Mouse (Mus musculus) liver, embryonic 11.5 days (tissue): ENCODE measurements around the gene Foxo3. TPM values are rescaled to one million over a fixed set of nuclear protein-coding genes. Genes with fewer than 3 reads are reported as not detected.
A peak's percentile ranks its signal among the peaks of the same experiment; 100 is the strongest.

Source experiments
- ATAC-seq: fragments of 200-750 bp; cut with Nextera tagmentation; replicated peaks from 2 replicates; pipeline ENCODE4 v1.8.0; 2017; ENCODE audit warnings: moderate number of reproducible peaks, mild to moderate bottlenecking, moderate TSS enrichment, moderate library complexity; ENCODE audit not compliant: low FRiP score
- DNase-seq: peaks from one replicate; pipeline ENCODE4 v3.0.0-alpha.2; 2017; ENCODE audit warnings: low spot score
- H3K27ac ChIP-seq: fragments of 300-500 bp; sonication (generic); 2 replicates; pipeline ENCODE4 v1.5.1; 2014; ENCODE audit warnings: mild to moderate bottlenecking, low read depth, low read length, control low read depth
- H3K27me3 ChIP-seq: fragments of 300-500 bp; sonication (generic); replicated peaks from 2 replicates; pipeline ENCODE4 v1.6.1; 2014; ENCODE audit warnings: low read length, mixed read lengths; ENCODE audit not compliant: control insufficient read depth, insufficient read depth
- H3K36me3 ChIP-seq: fragments of 300-500 bp; sonication (generic); 2 replicates; pipeline ENCODE4 v1.6.1; 2014; ENCODE audit warnings: mild to moderate bottlenecking, low read length, moderate library complexity, mixed read lengths; ENCODE audit not compliant: control insufficient read depth, insufficient read depth
- H3K4me1 ChIP-seq: fragments of 300-500 bp; sonication (generic); replicated peaks from 2 replicates; pipeline ENCODE4 v1.6.1; 2014; ENCODE audit warnings: low read length, mixed read lengths; ENCODE audit not compliant: control insufficient read depth, insufficient read depth
- H3K4me2 ChIP-seq: fragments of 300-500 bp; sonication (generic); 2 replicates; pipeline ENCODE4 v1.6.1; 2014; ENCODE audit warnings: mild to moderate bottlenecking, control low read depth, moderate library complexity
- H3K4me3 ChIP-seq: fragments of 300-500 bp; sonication (generic); 2 replicates; pipeline ENCODE4 v1.5.1; 2014; ENCODE audit warnings: low read depth, low read length, control low read depth
- H3K9ac ChIP-seq: fragments of 300-500 bp; sonication (generic); 2 replicates; pipeline ENCODE4 v1.6.1; 2014; ENCODE audit warnings: low read depth, low read length, control low read depth
- H3K9me3 ChIP-seq: fragments of 300-500 bp; sonication (generic); 2 replicates; pipeline ENCODE4 v1.6.1; 2016; ENCODE audit warnings: low read length, inconsistent platforms, mixed read lengths; ENCODE audit not compliant: control insufficient read depth
- WGBS: fragments of 180-500 bp; shearing (Covaris S2); extraction: QIAGEN DNeasy Blood & Tissue Kit; methylation state at CpG from one replicate; pipeline ENCODE4 v1.1.7; 2014; 5-methylcytosine and 5-hydroxymethylcytosine counted together
- polyA plus RNA-seq: library from polyadenylated mRNA; unstranded; fragments of >200 nt; fragmentation: Nextera tagmentation; extraction: Ambion mirVana; gene quantifications from 2 replicates; pipeline ENCODE4 v1.2.1, GENCODE M21; 2014

Gene Foxo3
- polyA plus RNA-seq, 1 experiment from 2014 or later, result 12.3 TPM

DNA sequence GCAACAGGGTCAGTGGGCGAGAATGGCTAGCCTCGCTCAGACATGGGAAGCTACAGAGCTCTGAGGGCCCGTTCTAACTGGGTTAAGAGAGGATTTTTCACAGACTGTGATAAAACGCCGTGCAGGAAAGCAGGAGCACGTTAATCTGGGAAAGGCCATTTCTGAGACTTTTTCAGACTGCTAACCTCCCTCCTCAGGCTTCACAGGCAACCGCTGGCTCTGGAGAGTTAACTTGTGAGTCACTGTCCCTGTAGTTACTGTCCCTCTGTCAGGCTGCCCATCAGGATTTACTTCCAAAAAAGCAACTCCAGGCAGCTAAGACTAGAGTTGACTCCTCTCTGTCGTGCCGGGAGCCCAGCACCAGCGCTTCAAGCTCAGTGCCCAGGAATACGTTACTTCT, 54.6 kb downstream of the Foxo3 start:
- no peak overlapping the region for H3K4me2 ChIP-seq

DNA sequence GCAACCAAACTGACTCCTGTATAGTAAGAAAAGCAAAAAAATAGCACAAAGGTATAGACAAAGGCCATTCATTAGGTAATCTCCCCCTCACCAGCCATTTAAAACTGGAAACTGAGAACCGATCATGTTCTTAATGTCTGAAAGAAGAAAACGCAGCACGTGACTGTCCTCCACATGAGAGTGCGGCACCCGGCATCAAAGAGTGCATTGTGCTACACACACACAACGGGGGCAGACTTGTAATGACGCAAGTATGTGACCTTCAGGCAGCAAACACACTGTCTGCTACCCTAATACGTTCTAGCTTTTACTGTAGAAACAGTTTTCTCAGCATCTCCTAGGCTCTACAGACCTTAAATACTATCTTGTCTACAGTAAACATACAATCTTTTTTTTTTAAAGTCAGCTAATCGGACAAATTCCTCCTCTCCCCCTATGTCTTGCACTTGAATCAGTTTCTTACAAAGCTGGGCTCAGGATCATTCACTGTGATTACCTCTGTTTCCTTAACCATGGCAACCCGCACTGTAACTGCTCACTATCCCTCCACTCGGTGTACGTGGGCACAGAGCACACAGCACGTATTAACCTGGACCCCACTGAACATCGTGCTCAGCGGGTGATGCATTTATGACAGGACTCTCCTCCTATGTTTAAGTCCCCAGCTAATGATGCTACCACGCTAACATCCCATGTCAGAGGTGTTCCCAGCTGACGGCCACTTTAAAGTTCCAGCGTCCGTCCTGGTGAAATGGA, 55.2 kb downstream of the Foxo3 start:
- Histone ChIP-seq H3K4me3 (no peak overlapping the region), H3K4me1 (peaks cover 51% of the 10 kb centered on the region), H3K36me3 (peaks cover 4% of the 10 kb centered on the region; the same call in 1 of the 2 replicates), H3K27ac (no peak overlapping the region), H3K27me3 (no peaks in the 10 kb centered on the region), H3K9ac (no peak overlapping the region; the same call in 1 of the 2 replicates), H3K4me2 (no peak overlapping the region), H3K9me3 (no peaks in the 10 kb centered on the region)
- ATAC-seq (no peak), DNase-seq (no peak)
- WGBS, result 83% methylated on average over 19 of the region's 19 CpGs

More for the DNA sequence above, 54.6 kb downstream of the Foxo3 start:
- Histone ChIP-seq H3K27ac (no peak overlapping the region; the same call in 1 of the 2 replicates), H3K4me1 (peaks cover 51% of the 10 kb centered on the region), H3K27me3 (no peaks in the 10 kb centered on the region), H3K4me3 (no peak overlapping the region), H3K36me3 (peaks cover 9% of the 10 kb centered on the region; the same call in 1 of the 2 replicates), H3K9ac (no peak overlapping the region), H3K9me3 (no peaks in the 10 kb centered on the region)
- DNase-seq (no peak), ATAC-seq (no peak)
- 75% methylated on average over 11 of the region's 11 CpGs for WGBS

DNA sequence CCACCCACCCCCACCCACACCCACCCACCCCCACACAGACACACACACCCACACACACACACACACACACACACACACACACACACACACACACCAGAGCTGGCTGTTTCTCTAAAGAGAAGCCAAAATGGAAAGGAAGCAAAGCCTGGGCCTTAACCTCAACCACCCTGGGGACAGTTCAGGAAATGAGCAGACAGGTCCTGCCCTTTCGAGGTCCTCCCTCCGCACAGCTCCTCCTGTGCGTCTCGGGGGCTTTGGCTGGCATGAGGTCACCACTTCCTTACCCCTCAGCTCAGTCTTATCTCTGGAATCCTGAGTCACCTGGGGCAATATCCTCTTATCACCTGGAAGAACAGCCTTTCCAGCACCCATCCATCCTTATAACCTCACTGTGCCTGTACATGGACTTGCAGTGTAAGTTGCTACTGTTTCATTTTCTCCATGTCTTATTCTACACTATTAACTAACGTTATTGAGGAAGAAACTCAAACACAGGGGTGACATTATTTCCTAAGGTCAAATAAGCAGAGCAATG, 56.1 kb downstream of the Foxo3 start:
- peaks cover 50% of the 10 kb centered on the region for H3K4me1 ChIP-seq
- ATAC-seq (peak; percentile 30; the same call in 1 of the 2 replicates), DNase-seq (no peak)
- no peak overlapping the region for H3K9ac ChIP-seq
- H3K27ac ChIP-seq, result peak overlapping the region; percentile 28; the same call in 1 of the 2 replicates
- no peaks in the 10 kb centered on the region for H3K27me3 ChIP-seq
- WGBS, result 29% methylated on average over 5 of the region's 5 CpGs
- H3K36me3 ChIP-seq, result no peaks in the 10 kb centered on the region
- H3K4me3 ChIP-seq, result no peak overlapping the region
- no peaks in the 10 kb centered on the region for H3K9me3 ChIP-seq
- H3K4me2 ChIP-seq, result no peak overlapping the region

- no peak for ATAC-seq
- Histone ChIP-seq H3K36me3 (peaks cover 6% of the 10 kb centered on the region; the same call in 1 of the 2 replicates), H3K27ac (no peak overlapping the region), H3K4me1 (peaks cover 8% of the 10 kb centered on the region; the same call in 1 of the 2 replicates), H3K9me3 (no peaks in the 10 kb centered on the region), H3K4me3 (no peak overlapping the region), H3K9ac (no peak overlapping the region), H3K27me3 (no peaks in the 10 kb centered on the region), H3K4me2 (no peak overlapping the region)
- 89% methylated on average over 7 of the region's 7 CpGs for WGBS
- DNase-seq, result no peak
Measured at GRCm38 (mm10) chr10:42211407-42211806, 65.1 kb downstream of the Foxo3 start.

DNA sequence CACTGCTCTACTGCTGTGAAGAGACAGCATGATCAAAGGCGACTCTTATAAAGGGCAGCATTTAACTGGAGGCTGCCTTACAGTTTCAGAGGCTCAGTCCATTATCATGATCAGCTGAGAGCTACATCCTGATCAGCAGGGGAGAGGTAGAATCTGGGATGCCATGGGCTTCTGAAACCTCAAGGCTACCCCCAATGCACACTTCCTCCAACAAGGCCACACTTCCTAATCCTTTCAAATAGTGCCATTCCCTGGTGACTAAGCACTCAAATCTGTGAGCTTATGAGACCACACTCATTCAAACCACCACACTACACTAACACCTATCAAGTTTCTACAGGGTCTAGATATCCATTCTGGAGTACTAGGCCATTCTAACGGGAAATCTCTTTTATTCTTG, 65.9 kb downstream of the Foxo3 start:
- Histone ChIP-seq H3K9ac (no peak overlapping the region), H3K27ac (no peak overlapping the region), H3K4me3 (no peak overlapping the region), H3K4me1 (peaks cover 5% of the 10 kb centered on the region; the same call in 1 of the 2 replicates), H3K4me2 (no peak overlapping the region), H3K36me3 (peaks cover 6% of the 10 kb centered on the region; the same call in 1 of the 2 replicates), H3K27me3 (no peaks in the 10 kb centered on the region), H3K9me3 (no peaks in the 10 kb centered on the region)
- no peak for ATAC-seq
- 73% methylated on average over 2 of the region's 2 CpGs for WGBS
- DNase-seq, result no peak

GRCm38 (mm10) chr10:42209809-42210208, 66.7 kb downstream of the Foxo3 start:
- peaks cover 4% of the 10 kb centered on the region; the same call in 1 of the 2 replicates for H3K4me1 ChIP-seq
- peaks cover 6% of the 10 kb centered on the region; the same call in 1 of the 2 replicates for H3K36me3 ChIP-seq
- H3K27me3 ChIP-seq, result no peaks in the 10 kb centered on the region
- DNase-seq, result no peak
- H3K9me3 ChIP-seq, result no peaks in the 10 kb centered on the region
- H3K4me3 ChIP-seq, result no peak overlapping the region
- no peak overlapping the region for H3K4me2 ChIP-seq
- no peak overlapping the region for H3K27ac ChIP-seq
- WGBS, result 86% methylated on average over 6 of the region's 6 CpGs
- H3K9ac ChIP-seq, result no peak overlapping the region
- no peak for ATAC-seq

DNA sequence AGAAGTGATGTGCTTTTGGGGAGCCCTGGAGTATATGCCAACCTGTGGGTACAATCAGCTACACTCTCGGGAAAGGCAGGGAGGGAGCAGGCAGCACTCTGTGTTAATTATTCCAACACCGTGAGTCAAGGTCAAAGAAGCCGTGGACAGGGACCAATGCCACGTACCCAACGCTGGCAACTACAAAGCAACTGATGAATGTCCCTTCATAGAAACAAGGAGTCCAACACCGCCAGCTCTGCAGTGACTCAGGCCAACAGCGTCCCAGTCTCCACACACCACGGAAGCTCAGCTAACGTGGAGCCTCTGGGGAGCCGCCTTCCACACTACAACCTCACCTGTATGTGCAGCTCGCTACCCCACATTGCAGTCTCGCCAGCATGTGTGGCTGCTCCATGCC, 68.9 kb downstream of the Foxo3 start:
- ATAC-seq (no peak), DNase-seq (no peak)
- Histone ChIP-seq H3K4me1 (peaks cover 15% of the 10 kb centered on the region), H3K27ac (no peak overlapping the region), H3K27me3 (no peaks in the 10 kb centered on the region), H3K9me3 (no peaks in the 10 kb centered on the region), H3K9ac (no peak overlapping the region), H3K4me3 (no peak overlapping the region), H3K36me3 (peaks cover 6% of the 10 kb centered on the region; the same call in 1 of the 2 replicates), H3K4me2 (no peak overlapping the region)
- 92% methylated on average over 12 of the region's 12 CpGs for WGBS

- Histone ChIP-seq H3K9me3 (no peaks in the 10 kb centered on the region), H3K36me3 (peaks cover 4% of the 10 kb centered on the region; the same call in 1 of the 2 replicates), H3K27me3 (no peaks in the 10 kb centered on the region), H3K27ac (no peak overlapping the region), H3K4me3 (no peak overlapping the region), H3K4me2 (no peak overlapping the region), H3K9ac (no peak overlapping the region), H3K4me1 (peaks cover 19% of the 10 kb centered on the region)
- WGBS, result 73% methylated on average over 20 of the region's 20 CpGs
- ATAC-seq (no peak), DNase-seq (no peak)
Measured at GRCm38 (mm10) chr10:42204768-42205412, 71.7 kb downstream of the Foxo3 start.
